Mouse (Mus musculus): ENCODE results near the gene Stambpl1. TPM values are rescaled to one million over a fixed set of nuclear protein-coding genes. Genes with fewer than 3 reads are reported as not detected.

The Stambpl1 gene
- polyA plus RNA-seq, 1 experiment from 2014 or later, result 4.9 TPM

- DNase-seq (ENCODE audit: low spot score) (no peak), ATAC-seq (replicated peaks; ENCODE audit: low FRiP score, low read depth) (no peak)
These were observed 70.4 kb downstream of the Stambpl1 start for GRCm38 (mm10) chr19:34262273-34262974.

GRCm38 (mm10) chr19:34265604-34266193 is 73.7 kb downstream of the Stambpl1 start:
- H3K36me3 ChIP-seq (ENCODE audit: insufficient read depth, low read length), result no peaks in the 10 kb centered on the region
- DNase-seq (ENCODE audit: low spot score), result peak; percentile 49
- 71% methylated on average over 5 of the region's 5 CpGs for WGBS
- no peaks in the 10 kb centered on the region for H3K4me1 ChIP-seq (replicated peaks; ENCODE audit: insufficient read depth, low read length)
- TF ChIP-seq CTCF (IDR thresholded peaks at IDR 0.05; ENCODE audit: low read depth), result no peak
- no peak overlapping the region for H3K4me2 ChIP-seq (ENCODE audit: low read length)
- no peak overlapping the region for H3K9ac ChIP-seq (ENCODE audit: low read depth, low read length)
- no peak overlapping the region for H3K27ac ChIP-seq
- H3K4me3 ChIP-seq (replicated peaks; ENCODE audit: low read depth, low read length), result no peak overlapping the region
- H3K27me3 ChIP-seq (ENCODE audit: insufficient read depth, low read length), result no peaks in the 10 kb centered on the region
- no peaks in the 10 kb centered on the region for H3K9me3 ChIP-seq (replicated peaks; ENCODE audit: low read length)
- ATAC-seq (replicated peaks; ENCODE audit: low FRiP score, low read depth), result no peak

More at GRCm38 (mm10) chr19:34262273-34262974, 70.4 kb downstream of the Stambpl1 start:
- 81% methylated on average over 2 of the region's 2 CpGs for WGBS
- no peaks in the 10 kb centered on the region for H3K9me3 ChIP-seq (replicated peaks; ENCODE audit: low read length)
- no peak overlapping the region for H3K4me2 ChIP-seq (ENCODE audit: low read length)
- H3K9ac ChIP-seq (ENCODE audit: low read depth, low read length), result no peak overlapping the region
- no peak overlapping the region for H3K27ac ChIP-seq
- H3K4me3 ChIP-seq (replicated peaks; ENCODE audit: low read depth, low read length), result no peak overlapping the region
- H3K27me3 ChIP-seq (ENCODE audit: insufficient read depth, low read length), result no peaks in the 10 kb centered on the region
- H3K36me3 ChIP-seq (ENCODE audit: insufficient read depth, low read length), result no peaks in the 10 kb centered on the region
- H3K4me1 ChIP-seq (replicated peaks; ENCODE audit: insufficient read depth, low read length), result no peaks in the 10 kb centered on the region
- no peak for TF ChIP-seq CTCF (IDR thresholded peaks at IDR 0.05; ENCODE audit: low read depth)

DNA sequence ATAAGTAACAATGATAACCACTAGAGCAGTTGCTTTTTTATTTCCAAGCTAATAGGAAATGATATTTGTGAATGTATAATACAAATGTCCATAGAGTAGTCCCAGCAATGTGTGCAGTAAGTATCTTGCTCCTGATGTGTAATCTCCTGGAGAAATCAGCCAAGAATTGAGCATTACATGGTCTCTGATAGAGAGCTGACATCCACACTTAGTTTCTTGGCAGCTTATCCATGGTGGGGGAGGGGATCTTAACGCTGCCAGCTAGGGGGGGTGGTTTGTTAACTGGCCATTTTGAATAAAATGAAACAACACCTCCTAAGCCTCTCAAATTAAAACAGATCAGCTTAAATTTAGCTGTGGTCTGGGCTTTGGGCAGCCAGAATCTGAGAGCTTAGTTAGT is 77.0 kb downstream of the Stambpl1 start:
- no peak overlapping the region for H3K27ac ChIP-seq
- ATAC-seq (replicated peaks; ENCODE audit: low FRiP score, low read depth) (no peak), DNase-seq (ENCODE audit: low spot score) (no peak)
- no peak overlapping the region for H3K4me3 ChIP-seq (replicated peaks; ENCODE audit: low read depth, low read length)
- no peak for TF ChIP-seq CTCF (IDR thresholded peaks at IDR 0.05; ENCODE audit: low read depth)
- no peak overlapping the region for H3K9ac ChIP-seq (ENCODE audit: low read depth, low read length)
- no peak overlapping the region for H3K4me2 ChIP-seq (ENCODE audit: low read length)
- WGBS, result 55% methylated on average over 1 of the region's 1 CpGs
- H3K9me3 ChIP-seq (replicated peaks; ENCODE audit: low read length), result no peaks in the 10 kb centered on the region
- no peaks in the 10 kb centered on the region for H3K27me3 ChIP-seq (ENCODE audit: insufficient read depth, low read length)
- no peaks in the 10 kb centered on the region for H3K36me3 ChIP-seq (ENCODE audit: insufficient read depth, low read length)
- H3K4me1 ChIP-seq (replicated peaks; ENCODE audit: insufficient read depth, low read length), result no peaks in the 10 kb centered on the region

GRCm38 (mm10) chr19:34270106-34270726 is 78.2 kb downstream of the Stambpl1 start:
- 91% methylated on average over 11 of the region's 11 CpGs for WGBS
- ATAC-seq (replicated peaks; ENCODE audit: low FRiP score, low read depth) (no peak), DNase-seq (ENCODE audit: low spot score) (no peak)
- Histone ChIP-seq H3K4me2 (ENCODE audit: low read length) (no peak overlapping the region), H3K27me3 (ENCODE audit: insufficient read depth, low read length) (no peaks in the 10 kb centered on the region), H3K9ac (ENCODE audit: low read depth, low read length) (no peak overlapping the region), H3K36me3 (ENCODE audit: insufficient read depth, low read length) (no peaks in the 10 kb centered on the region), H3K9me3 (replicated peaks; ENCODE audit: low read length) (no peaks in the 10 kb centered on the region), H3K4me3 (replicated peaks; ENCODE audit: low read depth, low read length) (no peak overlapping the region), H3K27ac (no peak overlapping the region), H3K4me1 (replicated peaks; ENCODE audit: insufficient read depth, low read length) (no peaks in the 10 kb centered on the region)
- no peak for TF ChIP-seq CTCF (IDR thresholded peaks at IDR 0.05; ENCODE audit: low read depth)

- Histone ChIP-seq H3K4me3 (replicated peaks; ENCODE audit: low read depth, low read length) (no peak overlapping the region), H3K4me1 (replicated peaks; ENCODE audit: insufficient read depth, low read length) (no peaks in the 10 kb centered on the region), H3K27ac (no peak overlapping the region), H3K9me3 (replicated peaks; ENCODE audit: low read length) (no peaks in the 10 kb centered on the region), H3K9ac (ENCODE audit: low read depth, low read length) (no peak overlapping the region), H3K36me3 (ENCODE audit: insufficient read depth, low read length) (no peaks in the 10 kb centered on the region), H3K4me2 (ENCODE audit: low read length) (no peak overlapping the region), H3K27me3 (ENCODE audit: insufficient read depth, low read length) (no peaks in the 10 kb centered on the region)
- TF ChIP-seq CTCF (IDR thresholded peaks at IDR 0.05; ENCODE audit: low read depth), result no peak
- WGBS, result 93% methylated on average over 13 of the region's 13 CpGs
- DNase-seq (ENCODE audit: low spot score), result no peak
- no peak for ATAC-seq (replicated peaks; ENCODE audit: low FRiP score, low read depth)
These were observed 78.9 kb downstream of the Stambpl1 start for GRCm38 (mm10) chr19:34270824-34271464.

DNA sequence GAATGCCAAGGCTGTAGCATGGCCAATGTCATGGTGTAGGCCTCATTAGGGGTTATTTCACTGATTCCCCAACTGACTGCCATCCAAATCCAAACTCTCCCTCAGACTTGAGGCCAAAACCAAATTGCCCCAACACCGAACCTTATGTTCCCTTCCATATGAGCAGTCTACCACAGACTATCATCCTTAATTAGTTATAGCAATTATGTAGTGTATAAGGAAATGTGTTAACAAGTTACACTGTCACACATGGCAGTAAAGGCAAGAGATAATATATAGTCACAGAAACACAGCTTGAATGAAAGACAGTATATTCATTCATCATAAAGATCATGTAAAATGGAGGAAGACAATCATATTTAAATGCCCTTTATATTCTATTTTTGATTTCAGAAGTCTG is 81.0 kb downstream of the Stambpl1 start:
- ATAC-seq (replicated peaks; ENCODE audit: low FRiP score, low read depth), result no peak
- Histone ChIP-seq H3K27me3 (ENCODE audit: insufficient read depth, low read length) (no peaks in the 10 kb centered on the region), H3K4me2 (ENCODE audit: low read length) (no peak overlapping the region), H3K4me1 (replicated peaks; ENCODE audit: insufficient read depth, low read length) (no peaks in the 10 kb centered on the region), H3K36me3 (ENCODE audit: insufficient read depth, low read length) (no peaks in the 10 kb centered on the region), H3K4me3 (replicated peaks; ENCODE audit: low read depth, low read length) (no peak overlapping the region), H3K9me3 (replicated peaks; ENCODE audit: low read length) (no peaks in the 10 kb centered on the region), H3K27ac (no peak overlapping the region), H3K9ac (ENCODE audit: low read depth, low read length) (no peak overlapping the region)
- no peak for TF ChIP-seq CTCF (IDR thresholded peaks at IDR 0.05; ENCODE audit: low read depth)
- WGBS, result 86% methylated on average over 1 of the region's 1 CpGs
- no peak for DNase-seq (ENCODE audit: low spot score)
